Mouse (Mus musculus) kidney, adult 2 months (tissue): ENCODE results near the gene Gm4952.

Experiments used
- CTCF ChIP-seq: fragments of 200-500 bp; conservative IDR thresholded peaks from 2 replicates; pipeline ENCODE4 v1.5.1; 2011; ENCODE audit warnings: low read depth, mild to moderate bottlenecking, control low read depth, low read length, moderate library complexity, mixed read lengths; ENCODE audit not compliant: insufficient read depth, insufficient read length
- POLR2A ChIP-seq: fragments of 200-500 bp; IDR thresholded peaks from one replicate; pipeline ENCODE4 v1.6.1; 2011; ENCODE audit warnings: low read depth, low read length, control low read depth

DNA sequence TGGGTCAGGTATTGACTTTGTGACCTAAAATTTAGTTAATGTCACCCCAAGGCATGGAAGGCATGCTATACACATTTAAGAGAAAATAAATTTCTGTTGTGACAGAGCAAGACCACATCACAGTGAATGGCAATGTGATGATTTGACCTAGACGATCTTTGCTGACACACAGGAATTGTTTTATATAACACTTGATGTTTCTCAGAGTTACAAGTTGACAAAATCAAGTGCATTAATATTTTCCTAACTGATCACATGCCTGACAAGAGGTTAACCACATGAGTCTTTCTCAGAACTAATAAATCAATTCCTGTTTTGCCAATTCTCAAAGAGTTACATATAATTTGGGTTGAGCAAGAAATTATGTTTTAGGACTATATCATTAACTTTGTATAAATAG is 13.9 kb downstream of the Gm4952 start:
- TF ChIP-seq CTCF (no peak), POLR2A (no peak)
